Mouse (Mus musculus): ENCODE results near the gene 2410004P03Rik. TPM values are rescaled to one million over a fixed set of nuclear protein-coding genes. Genes with fewer than 3 reads are reported as not detected.

Gene 2410004P03Rik
- total and polyA plus RNA-seq, 3 experiments: 0.09 TPM; not detected in 2

DNA sequence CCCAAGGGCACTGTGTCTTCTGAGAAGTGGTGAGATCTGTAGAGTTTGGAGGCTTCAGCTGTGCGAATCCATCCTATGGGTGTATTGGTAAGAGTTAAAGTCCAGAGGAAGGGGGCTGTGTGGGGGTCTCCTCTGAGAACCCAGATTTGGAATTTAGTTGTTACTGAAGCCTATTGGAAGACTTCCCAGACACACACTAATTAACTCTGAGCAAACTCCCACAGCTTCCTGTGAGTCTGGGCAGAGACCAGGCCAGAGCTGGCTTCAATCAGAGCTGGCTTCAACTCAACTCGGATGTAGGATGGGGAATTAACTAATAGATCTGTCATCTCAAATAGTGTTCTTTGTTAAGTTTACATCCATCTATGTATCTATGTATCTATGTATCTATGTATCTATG lies 4.2 kb upstream of the 2410004P03Rik start:
- dilution Hi-C loops (cut with MboI; ENCODE audit: extremely low pct_ligation_motif_present, extremely low pct_unique_long_range_greater_than_20kb, low sequenced_read_pairs): no loop called here
- Histone ChIP-seq H3K9me3 (replicated peaks; ENCODE audit: low read length) (peaks cover 6% of the 10 kb centered on the region), H3K4me3 (replicated peaks in 1 of 3; ENCODE audit: low read depth in 2 of 3, low read length in 2 of 3, poor library complexity in 1 of 3) (no peak overlapping the region), H3K27me3 (replicated peaks) (no peaks in the 10 kb centered on the region), H3K4me1 (ENCODE audit: control insufficient read depth in 1 of 2, insufficient read depth in 2 of 2) (peaks cover 3 to 6% of the 10 kb centered on the region in 2 experiments; a peak in 3 of 4 replicates), H3K27ac (ENCODE audit: insufficient read depth, low read depth) (no peak overlapping the region), H3K4me2 (ENCODE audit: insufficient read depth, low read depth, poor library complexity, severe bottlenecking) (no peak overlapping the region), H3K36me3 (replicated peaks in 1 of 2; ENCODE audit: control insufficient read depth in 1 of 2, insufficient read depth in 1 of 2, low read length in 1 of 2) (no peaks in the 10 kb centered on the region), H3K9ac (ENCODE audit: insufficient read depth, low read depth) (no peak overlapping the region), H3K79me2 (replicated peaks; ENCODE audit: control insufficient read depth, extremely low read depth, insufficient read depth, poor library complexity, severe bottlenecking) (no peaks in the 10 kb centered on the region; the same call in 1 of the 2 replicates)
- DNase-seq (ENCODE audit: extremely low read depth): no peak
- TF ChIP-seq RAD21 (IDR thresholded peaks at IDR 0.05; ENCODE audit: low read depth, low read length) (no peak), USF2 (conservative IDR thresholded peaks at IDR 0.05; ENCODE audit: low read depth, low read length) (no peak), SIN3A (IDR thresholded peaks at IDR 0.05; ENCODE audit: low read length) (no peak), CHD2 (IDR thresholded peaks at IDR 0.05; ENCODE audit: low read length) (no peak), PAX5 (IDR thresholded peaks at IDR 0.05; ENCODE audit: low read length) (no peak), BHLHE40 (IDR thresholded peaks at IDR 0.05; ENCODE audit: low read depth, low read length) (no peak), ETS1 (conservative IDR thresholded peaks at IDR 0.05; ENCODE audit: low read depth, low read length) (no peak), POLR2AphosphoS2 (IDR thresholded peaks at IDR 0.05; ENCODE audit: low read depth, low read length) (no peak), KAT2A (IDR thresholded peaks at IDR 0.05; ENCODE audit: insufficient replicate concordance, low read length) (no peak), CHD1 (IDR thresholded peaks at IDR 0.05; ENCODE audit: low read depth, low read length) (no peak), ZNF384 (IDR thresholded peaks at IDR 0.05; ENCODE audit: low read depth, low read length) (no peak)
- in situ Hi-C loops (cut with MboI; ENCODE audit: low pct_ligation_motif_present, low pct_unique_long_range_greater_than_20kb, low sequenced_read_pairs): no loop called here

DNA sequence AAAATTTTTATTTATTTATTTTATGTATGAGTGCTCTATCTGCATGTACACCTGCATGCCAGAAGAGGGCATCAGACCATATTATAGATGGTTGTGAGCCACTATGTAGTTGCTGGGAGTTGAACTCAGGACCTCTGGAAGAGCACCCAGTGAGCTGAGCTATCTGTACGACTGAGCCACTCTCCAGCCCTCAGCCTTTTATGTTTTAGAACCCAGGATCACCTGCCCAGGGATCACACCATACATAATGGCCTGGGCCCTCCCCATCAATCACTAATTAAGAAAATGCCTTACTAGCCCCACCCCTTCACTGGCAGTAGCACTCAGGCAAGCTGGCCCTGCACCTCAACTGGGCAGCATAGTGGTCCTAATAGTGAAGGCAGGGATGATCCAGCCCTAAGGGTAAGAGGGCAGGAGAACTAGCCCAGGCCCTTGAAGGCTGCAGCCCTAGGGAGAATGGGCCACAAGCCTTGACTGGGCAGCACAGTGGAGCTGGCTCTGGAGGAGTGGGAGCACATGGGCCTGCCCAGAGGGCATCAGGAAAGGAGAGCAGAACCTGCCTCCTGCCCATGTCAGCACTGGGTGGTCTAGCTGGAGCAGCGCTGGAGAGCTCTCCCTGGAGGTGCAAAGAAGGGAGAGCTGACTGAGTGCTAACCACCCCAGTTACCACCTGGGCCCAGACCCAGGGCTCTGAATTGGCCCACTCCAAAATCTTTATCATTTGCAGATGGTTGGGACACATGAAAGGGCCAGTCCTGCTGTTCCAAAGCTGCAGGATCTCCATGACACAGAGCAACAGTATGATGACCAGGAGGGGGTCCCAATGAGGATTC lies 756 bp upstream of the 2410004P03Rik start:
- DNase-seq (ENCODE audit: extremely low read depth): no peak
- dilution Hi-C loops (cut with MboI; ENCODE audit: extremely low pct_ligation_motif_present, extremely low pct_unique_long_range_greater_than_20kb, low sequenced_read_pairs) (no loop called here), in situ Hi-C loops (cut with MboI; ENCODE audit: low pct_ligation_motif_present, low pct_unique_long_range_greater_than_20kb, low sequenced_read_pairs) (no loop called here)
- no peaks in the 10 kb centered on the region for H3K36me3 ChIP-seq (replicated peaks in 1 of 2; ENCODE audit: control insufficient read depth in 1 of 2, insufficient read depth in 1 of 2, low read length in 1 of 2)
- no peaks in the 10 kb centered on the region for H3K4me1 ChIP-seq (ENCODE audit: control insufficient read depth in 1 of 2, insufficient read depth in 2 of 2)
- TF ChIP-seq MAX (IDR thresholded peaks at IDR 0.05; ENCODE audit: low read length) (no peak), USF1 (IDR thresholded peaks at IDR 0.05; ENCODE audit: low read depth, low read length) (no peak), MEF2A (IDR thresholded peaks at IDR 0.05; ENCODE audit: borderline replicate concordance, low read depth, low read length) (no peak), RCOR1 (conservative IDR thresholded peaks at IDR 0.05; ENCODE audit: low read depth, low read length) (no peak), MAFK (IDR thresholded peaks at IDR 0.05; ENCODE audit: insufficient replicate concordance, low read length) (no peak), NRF1 (IDR thresholded peaks at IDR 0.05; ENCODE audit: low read depth, low read length) (no peak), TCF12 (IDR thresholded peaks at IDR 0.05; ENCODE audit: low read depth, low read length) (no peak), ZNF384 (IDR thresholded peaks at IDR 0.05; ENCODE audit: low read depth, low read length) (no peak), RAD21 (IDR thresholded peaks at IDR 0.05; ENCODE audit: low read depth, low read length) (no peak), TBP (conservative IDR thresholded peaks at IDR 0.05; ENCODE audit: low read depth, low read length) (no peak), MAZ (IDR thresholded peaks at IDR 0.05; ENCODE audit: low read depth, low read length) (no peak), CHD1 (IDR thresholded peaks at IDR 0.05; ENCODE audit: low read depth, low read length) (no peak), POLR2AphosphoS2 (IDR thresholded peaks at IDR 0.05; ENCODE audit: low read depth, low read length) (no peak), ELF1 (IDR thresholded peaks at IDR 0.05; ENCODE audit: low read depth, low read length) (no peak), JUN (IDR thresholded peaks at IDR 0.05; ENCODE audit: insufficient read depth, low read depth, low read length) (no peak)
- H3K27me3 ChIP-seq (replicated peaks): no peaks in the 10 kb centered on the region
- H3K4me3 ChIP-seq (replicated peaks in 1 of 3; ENCODE audit: low read depth in 2 of 3, low read length in 2 of 3, poor library complexity in 1 of 3): no peak overlapping the region
- no peak overlapping the region for H3K27ac ChIP-seq (ENCODE audit: insufficient read depth, low read depth)
- no peak overlapping the region for H3K4me2 ChIP-seq (ENCODE audit: insufficient read depth, low read depth, poor library complexity, severe bottlenecking)
- no peak overlapping the region for H3K9ac ChIP-seq (ENCODE audit: insufficient read depth, low read depth)
- no peaks in the 10 kb centered on the region; the same call in 1 of the 2 replicates for H3K79me2 ChIP-seq (replicated peaks; ENCODE audit: control insufficient read depth, extremely low read depth, insufficient read depth, poor library complexity, severe bottlenecking)
- peaks cover 14% of the 10 kb centered on the region for H3K9me3 ChIP-seq (replicated peaks; ENCODE audit: low read length)
